Mouse (Mus musculus): Measurements from ENCODE around the gene Trip4. TPM values are rescaled to one million over a fixed set of nuclear protein-coding genes. Genes with fewer than 3 reads are reported as not detected.

The Trip4 gene
- polyA plus RNA-seq, 1 experiment from 2014 or later, result 37.4 TPM

DNA sequence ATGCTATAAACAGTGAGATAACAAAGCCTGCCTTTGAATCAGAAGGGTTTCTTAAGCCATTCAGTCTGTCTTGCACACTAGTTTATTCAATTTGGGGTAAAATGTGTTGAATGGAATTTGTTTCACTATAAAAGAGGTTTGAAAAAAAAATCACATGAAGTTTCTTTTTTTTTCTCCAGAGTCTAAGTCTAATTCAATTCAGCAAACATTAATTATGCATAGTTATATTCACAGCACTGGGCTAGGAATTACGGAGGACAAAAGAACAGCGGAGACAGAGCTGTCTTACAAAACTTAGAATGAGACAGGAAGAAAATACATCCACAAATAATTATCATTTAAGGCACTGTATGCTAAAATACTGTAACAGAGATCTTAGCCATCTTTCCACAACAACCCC, 90.2 kb downstream of the Trip4 start:
- peak overlapping the region; percentile 12; the same call in 1 of the 2 replicates for H3K27ac ChIP-seq
- H3K27me3 ChIP-seq, result no peaks in the 10 kb centered on the region
- no peak for ATAC-seq (ENCODE audit: low FRiP score)
- H3K9ac ChIP-seq, result no peak overlapping the region
- no peak overlapping the region for H3K4me2 ChIP-seq (replicated peaks)
- H3K9me3 ChIP-seq (replicated peaks), result no peaks in the 10 kb centered on the region
- WGBS, result 50% methylated on average over 2 of the region's 2 CpGs
- no peak overlapping the region for H3K4me3 ChIP-seq
- peaks cover 8% of the 10 kb centered on the region; the same call in 1 of the 2 replicates for H3K36me3 ChIP-seq
- H3K4me1 ChIP-seq, result peaks cover 31% of the 10 kb centered on the region

DNA sequence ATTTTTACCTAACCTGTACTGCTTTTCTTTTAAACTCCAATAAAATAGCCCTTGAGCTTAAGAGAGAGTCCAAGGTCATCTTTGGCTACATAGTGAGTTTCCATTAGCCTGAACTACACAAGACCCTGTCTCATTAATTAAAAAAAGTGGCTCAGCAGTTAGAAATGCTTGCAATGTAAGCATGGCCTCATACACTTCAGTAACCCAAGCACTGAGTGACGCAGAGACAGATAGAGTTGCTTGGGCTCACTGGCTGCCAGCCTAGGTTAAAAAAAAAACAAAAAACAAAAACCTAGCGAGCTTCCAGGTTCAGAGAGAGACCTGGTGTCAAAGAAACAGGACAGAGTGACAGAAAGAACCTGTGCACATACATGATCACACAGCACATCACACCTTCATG, 95.8 kb downstream of the Trip4 start:
- Histone ChIP-seq H3K4me2 (replicated peaks) (no peak overlapping the region), H3K27me3 (no peaks in the 10 kb centered on the region), H3K4me1 (peaks cover 2% of the 10 kb centered on the region; the same call in 1 of the 2 replicates), H3K9ac (no peak overlapping the region), H3K36me3 (peaks cover 8% of the 10 kb centered on the region; the same call in 1 of the 2 replicates), H3K4me3 (no peak overlapping the region), H3K9me3 (replicated peaks) (no peaks in the 10 kb centered on the region), H3K27ac (no peak overlapping the region)
- no peak for ATAC-seq (ENCODE audit: low FRiP score)
- 79% methylated on average over 2 of the region's 2 CpGs for WGBS

DNA sequence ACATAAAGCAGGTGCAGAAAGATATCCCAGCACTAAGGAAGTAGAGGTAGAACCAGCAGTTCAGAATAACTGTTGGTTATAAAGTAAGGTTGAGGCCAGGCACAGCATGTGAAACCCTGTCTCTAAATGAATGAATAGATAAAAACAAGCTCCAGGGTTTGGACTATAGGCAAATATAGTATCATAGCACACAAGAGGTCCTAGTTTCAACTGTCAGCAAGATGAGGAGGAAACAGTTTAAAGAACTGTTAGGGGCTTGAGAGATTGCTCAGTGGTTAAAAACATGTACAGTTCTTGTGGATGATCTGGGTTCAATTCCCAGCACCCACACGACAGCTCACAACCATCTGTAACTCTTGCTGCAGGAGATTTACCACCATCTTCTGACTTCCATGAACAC, 96.8 kb downstream of the Trip4 start:
- Histone ChIP-seq H3K4me1 (peaks cover 9% of the 10 kb centered on the region; the same call in 1 of the 2 replicates), H3K36me3 (0 out of 2 replicates have a peak, but pooled peaks cover 5% of the 10 kb centered on the region), H3K4me2 (replicated peaks) (no peak overlapping the region), H3K4me3 (no peak overlapping the region), H3K27ac (no peak overlapping the region), H3K9ac (no peak overlapping the region), H3K9me3 (replicated peaks) (no peaks in the 10 kb centered on the region), H3K27me3 (no peaks in the 10 kb centered on the region)
- 100% methylated on average over 1 of the region's 1 CpGs for WGBS
- no peak for ATAC-seq (ENCODE audit: low FRiP score)

GRCm38 (mm10) chr9:65807818-65808217, 100.8 kb downstream of the Trip4 start:
- Histone ChIP-seq H3K9ac (no peak overlapping the region), H3K36me3 (no peaks in the 10 kb centered on the region), H3K9me3 (replicated peaks) (no peaks in the 10 kb centered on the region), H3K27me3 (no peaks in the 10 kb centered on the region), H3K4me3 (no peak overlapping the region), H3K27ac (no peak overlapping the region), H3K4me2 (replicated peaks) (no peak overlapping the region), H3K4me1 (peaks cover 9% of the 10 kb centered on the region; the same call in 1 of the 2 replicates)
- ATAC-seq (ENCODE audit: low FRiP score), result no peak
- WGBS, result 60% methylated on average over 1 of the region's 1 CpGs

- no peaks in the 10 kb centered on the region for H3K36me3 ChIP-seq
- no peaks in the 10 kb centered on the region for H3K9me3 ChIP-seq (replicated peaks)
- H3K27me3 ChIP-seq, result no peaks in the 10 kb centered on the region
- no peak for ATAC-seq (ENCODE audit: low FRiP score)
- no peak overlapping the region for H3K9ac ChIP-seq
- 53% methylated on average over 5 of the region's 5 CpGs for WGBS
- peaks cover 9% of the 10 kb centered on the region; the same call in 1 of the 2 replicates for H3K4me1 ChIP-seq
- no peak overlapping the region for H3K4me3 ChIP-seq
- no peak overlapping the region for H3K4me2 ChIP-seq (replicated peaks)
- H3K27ac ChIP-seq, result no peak overlapping the region
Observed at GRCm38 (mm10) chr9:65807251-65807650, 101.3 kb downstream of the Trip4 start.

GRCm38 (mm10) chr9:65799770-65800169, 108.8 kb downstream of the Trip4 start:
- Histone ChIP-seq H3K27ac (no peak overlapping the region), H3K9me3 (replicated peaks) (no peaks in the 10 kb centered on the region), H3K9ac (no peak overlapping the region), H3K4me3 (no peak overlapping the region), H3K36me3 (0 out of 2 replicates have a peak, but pooled peaks cover 3% of the 10 kb centered on the region), H3K4me2 (replicated peaks) (no peak overlapping the region), H3K27me3 (no peaks in the 10 kb centered on the region), H3K4me1 (peaks cover 3% of the 10 kb centered on the region)
- WGBS, result 81% methylated on average over 4 of the region's 4 CpGs
- ATAC-seq (ENCODE audit: low FRiP score), result no peak

- WGBS, result 93% methylated on average over 2 of the region's 2 CpGs
- Histone ChIP-seq H3K4me2 (replicated peaks) (no peak overlapping the region), H3K27me3 (no peaks in the 10 kb centered on the region), H3K9me3 (replicated peaks) (no peaks in the 10 kb centered on the region), H3K4me1 (peaks cover 32% of the 10 kb centered on the region), H3K4me3 (no peak overlapping the region), H3K27ac (no peak overlapping the region), H3K36me3 (peaks cover 7% of the 10 kb centered on the region; the same call in 1 of the 2 replicates), H3K9ac (no peak overlapping the region)
- no peak for ATAC-seq (ENCODE audit: low FRiP score)
Observed at GRCm38 (mm10) chr9:65795651-65796050, 112.9 kb downstream of the Trip4 start.

DNA sequence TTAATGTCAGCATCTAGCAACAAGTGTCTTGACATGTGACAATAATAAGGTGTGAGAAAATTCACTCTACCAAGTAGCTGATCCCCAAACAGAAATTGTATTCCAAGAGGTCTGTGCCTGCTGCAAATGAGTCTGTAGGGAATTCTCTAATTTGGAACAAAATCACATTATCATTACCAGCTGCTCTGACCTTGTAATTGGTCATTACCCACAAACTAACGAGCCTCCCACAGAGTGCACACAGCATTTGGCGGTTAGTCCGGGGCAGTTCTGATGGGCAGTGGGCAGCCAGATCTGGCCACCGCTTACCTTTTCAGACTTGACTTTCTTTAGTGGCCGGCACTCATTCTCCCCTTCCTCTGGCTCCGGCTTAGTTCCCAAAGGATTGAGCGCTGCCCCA, 114.3 kb downstream of the Trip4 start:
- H3K4me3 ChIP-seq, result no peak overlapping the region
- H3K4me1 ChIP-seq, result peaks cover 32% of the 10 kb centered on the region

DNA sequence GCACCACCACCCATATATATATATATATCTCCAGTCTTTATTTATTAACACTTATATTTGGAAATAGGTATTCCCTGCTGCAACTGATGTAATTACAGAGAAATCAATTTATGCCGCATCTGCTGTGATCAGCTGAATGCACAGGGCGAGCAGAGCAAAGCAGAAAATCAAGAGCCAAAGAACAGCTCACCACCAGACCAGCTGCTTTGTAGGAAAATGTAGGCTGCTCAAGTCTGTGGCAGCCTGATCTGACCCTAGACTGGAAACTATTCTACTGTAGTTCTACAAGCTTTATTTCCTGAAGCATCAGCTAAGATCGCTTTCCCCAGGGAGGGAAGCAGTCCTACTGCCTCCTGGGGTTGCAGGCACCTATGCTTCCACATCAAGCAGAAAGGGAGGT, 115.1 kb downstream of the Trip4 start:
- Histone ChIP-seq H3K4me1 (peaks cover 32% of the 10 kb centered on the region), H3K9ac (no peak overlapping the region), H3K4me3 (no peak overlapping the region), H3K27me3 (no peaks in the 10 kb centered on the region), H3K9me3 (replicated peaks) (no peaks in the 10 kb centered on the region), H3K36me3 (peaks cover 7% of the 10 kb centered on the region; the same call in 1 of the 2 replicates), H3K27ac (no peak overlapping the region), H3K4me2 (replicated peaks) (no peak overlapping the region)
- WGBS, result 80% methylated on average over 3 of the region's 3 CpGs
- ATAC-seq (ENCODE audit: low FRiP score), result no peak

More for the DNA sequence above, 114.3 kb downstream of the Trip4 start:
- H3K27ac ChIP-seq, result 0 out of 2 replicates have a peak overlapping the region, but pooled peaks have one; percentile 25
- WGBS, result 83% methylated on average over 7 of the region's 7 CpGs
- H3K27me3 ChIP-seq, result no peaks in the 10 kb centered on the region
- no peak for ATAC-seq (ENCODE audit: low FRiP score)
- no peaks in the 10 kb centered on the region for H3K9me3 ChIP-seq (replicated peaks)
- no peak overlapping the region for H3K4me2 ChIP-seq (replicated peaks)
- H3K36me3 ChIP-seq, result peaks cover 7% of the 10 kb centered on the region; the same call in 1 of the 2 replicates
- no peak overlapping the region for H3K9ac ChIP-seq

- Histone ChIP-seq H3K9ac (no peak overlapping the region), H3K4me2 (replicated peaks) (no peak overlapping the region), H3K27ac (no peak overlapping the region), H3K27me3 (no peaks in the 10 kb centered on the region), H3K4me1 (peaks cover 36% of the 10 kb centered on the region), H3K9me3 (replicated peaks) (no peaks in the 10 kb centered on the region), H3K4me3 (no peak overlapping the region), H3K36me3 (peaks cover 7% of the 10 kb centered on the region; the same call in 1 of the 2 replicates)
- 66% methylated on average over 3 of the region's 3 CpGs for WGBS
- no peak for ATAC-seq (ENCODE audit: low FRiP score)
Observed at GRCm38 (mm10) chr9:65793086-65793485, 115.5 kb downstream of the Trip4 start.

DNA sequence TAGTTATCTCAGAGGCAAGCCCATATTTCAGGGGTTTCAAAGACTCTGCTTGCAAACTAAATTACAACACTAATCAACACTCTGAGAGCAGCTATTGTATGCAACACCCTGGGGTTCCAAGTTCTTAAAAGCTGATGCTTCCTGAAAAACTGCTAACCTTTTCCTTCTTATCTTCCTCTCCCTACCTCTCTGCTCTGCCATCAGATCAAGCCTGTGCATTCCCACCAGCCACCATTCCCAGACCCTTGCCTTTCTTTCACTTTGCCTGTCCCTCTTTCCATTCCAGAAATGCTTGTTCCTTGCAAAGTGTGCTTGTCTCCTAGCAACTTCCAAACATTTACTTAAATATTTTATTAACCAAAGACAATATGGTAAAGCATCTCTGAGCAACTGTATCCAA, 116.7 kb downstream of the Trip4 start:
- Histone ChIP-seq H3K4me3 (no peak overlapping the region), H3K9me3 (replicated peaks) (no peaks in the 10 kb centered on the region), H3K4me2 (replicated peaks) (no peak overlapping the region), H3K9ac (no peak overlapping the region), H3K27me3 (no peaks in the 10 kb centered on the region), H3K4me1 (peaks cover 48% of the 10 kb centered on the region), H3K27ac (no peak overlapping the region), H3K36me3 (peaks cover 7% of the 10 kb centered on the region; the same call in 1 of the 2 replicates)
- ATAC-seq (ENCODE audit: low FRiP score), result no peak

DNA sequence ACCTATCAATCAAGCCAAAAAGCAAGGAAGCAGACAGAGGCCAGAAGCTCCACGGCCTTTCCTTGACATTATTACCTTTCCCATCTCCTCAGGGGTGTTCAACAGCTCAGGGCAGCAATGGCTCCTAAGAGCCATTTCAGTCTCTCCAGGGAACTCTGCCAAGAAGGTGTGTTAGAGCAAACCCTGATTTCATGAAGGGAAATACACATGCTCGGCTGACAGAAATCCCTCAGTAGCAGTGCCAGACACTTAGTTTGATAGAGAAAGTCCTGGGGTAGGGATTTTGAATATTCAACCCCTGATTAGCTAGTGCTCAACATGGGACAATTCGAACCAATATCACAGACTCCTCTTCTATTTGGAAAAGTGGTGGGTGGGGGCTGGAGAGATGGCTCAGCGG, 117.5 kb downstream of the Trip4 start:
- Histone ChIP-seq H3K4me1 (peaks cover 53% of the 10 kb centered on the region), H3K27me3 (no peaks in the 10 kb centered on the region), H3K36me3 (peaks cover 7% of the 10 kb centered on the region; the same call in 1 of the 2 replicates), H3K9me3 (replicated peaks) (no peaks in the 10 kb centered on the region), H3K9ac (no peak overlapping the region), H3K4me2 (replicated peaks) (no peak overlapping the region), H3K27ac (no peak overlapping the region), H3K4me3 (no peak overlapping the region)
- 83% methylated on average over 4 of the region's 4 CpGs for WGBS
- no peak for ATAC-seq (ENCODE audit: low FRiP score)

- Histone ChIP-seq H3K9ac (no peak overlapping the region), H3K27me3 (no peaks in the 10 kb centered on the region), H3K4me3 (no peak overlapping the region), H3K36me3 (peaks cover 4% of the 10 kb centered on the region; the same call in 1 of the 2 replicates), H3K9me3 (replicated peaks) (no peaks in the 10 kb centered on the region), H3K4me1 (peaks cover 53% of the 10 kb centered on the region), H3K27ac (no peak overlapping the region), H3K4me2 (replicated peaks) (no peak overlapping the region)
- ATAC-seq (ENCODE audit: low FRiP score), result no peak
- WGBS, result 98% methylated on average over 3 of the region's 3 CpGs
Observed at GRCm38 (mm10) chr9:65789788-65790187, 118.8 kb downstream of the Trip4 start.
